Mouse (Mus musculus): ENCODE measurements around the gene Akap7.

DNA sequence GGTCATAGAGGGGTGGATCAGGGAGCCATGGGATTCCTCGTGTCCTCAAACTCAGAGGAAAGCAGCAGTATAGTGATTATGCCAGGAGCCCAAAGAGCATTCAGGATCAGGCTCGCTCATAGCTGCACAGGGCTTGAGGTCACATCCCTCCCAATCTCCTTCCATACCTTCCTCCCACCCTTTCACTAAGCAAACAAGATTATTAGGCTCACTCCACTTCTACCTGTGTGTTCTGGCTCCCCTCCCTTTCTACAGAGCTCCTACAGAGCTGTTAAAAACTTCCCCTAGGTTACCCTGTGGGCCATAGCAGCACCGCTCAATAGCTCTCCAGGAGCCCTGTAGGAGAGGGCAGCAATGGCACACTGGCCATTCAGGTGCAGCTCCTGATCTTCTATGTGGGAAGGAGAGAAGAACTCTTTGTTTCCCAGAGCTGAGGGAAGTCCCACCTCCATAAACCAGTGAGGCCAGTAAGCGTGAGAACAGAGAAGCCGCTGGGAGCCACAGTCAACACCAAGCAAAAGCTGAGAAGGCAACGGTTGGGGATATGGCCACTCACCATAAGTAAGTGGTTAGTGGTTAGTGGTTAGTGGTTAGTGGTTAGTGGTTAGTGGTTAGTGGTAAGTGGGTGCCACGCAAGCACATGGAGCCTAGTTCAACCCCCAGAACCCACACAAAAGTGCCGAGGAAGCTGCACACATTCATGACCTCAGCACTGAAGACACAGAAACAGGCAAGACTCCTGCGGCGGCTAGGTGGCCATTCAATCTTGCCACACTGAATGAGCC lies 122.7 kb downstream of the Akap7 start:
- TF ChIP-seq CTCF (IDR thresholded peaks at IDR 0.05; ENCODE audit: borderline replicate concordance, insufficient read depth, low read depth, low read length) (no peak), POLR2A (IDR thresholded peaks at IDR 0.05; ENCODE audit: borderline replicate concordance, insufficient read depth, low read length) (no peak)
